Mouse (Mus musculus): ENCODE measurements around the gene Olfr284. TPM values are rescaled to one million over a fixed set of nuclear protein-coding genes. Genes with fewer than 3 reads are reported as not detected.
A peak's percentile ranks its signal among the peaks of the same experiment; 100 is the strongest.

Olfr284 gene
- polyA plus RNA-seq (2014; fragmentation: Nextera tagmentation; extraction: Ambion mirVana), result not detected in 2 replicates

GRCm38 (mm10) chr15:98340887-98341286 lies at the start of gene Olfr284:
Gene Olfr284, minus strand, starts transcription at chr15:98340987.
- ATAC-seq (replicated peaks; ENCODE audit: low FRiP score, low TSS enrichment, low read depth) (no peak), DNase-seq (ENCODE audit: low spot score) (no peak)
- Histone ChIP-seq H3K36me3 (ENCODE audit: control insufficient read depth, insufficient read depth, low read length) (no peaks in the 10 kb centered on the region), H3K27ac (ENCODE audit: low read depth) (no peak within 1 kb of the TSS), H3K4me2 (ENCODE audit: low read length) (no peak within 1 kb of the TSS), H3K27me3 (replicated peaks; ENCODE audit: control insufficient read depth, insufficient read depth, low read length) (no peaks in the 10 kb centered on the region), H3K9ac (ENCODE audit: low read length) (no peak within 1 kb of the TSS), H3K4me3 (ENCODE audit: low read depth, low read length) (no peak within 1 kb of the TSS), H3K4me1 (replicated peaks; ENCODE audit: control insufficient read depth, insufficient read depth, low read length) (no peaks in the 10 kb centered on the region), H3K9me3 (ENCODE audit: control insufficient read depth, low read length) (no peaks in the 10 kb centered on the region)
- WGBS, result 64% methylated on average over 8 of the region's 8 CpGs

- Histone ChIP-seq H3K4me1 (replicated peaks; ENCODE audit: control insufficient read depth, insufficient read depth, low read length) (no peaks in the 10 kb centered on the region), H3K27ac (ENCODE audit: low read depth) (no peak overlapping the region), H3K9me3 (ENCODE audit: control insufficient read depth, low read length) (no peaks in the 10 kb centered on the region), H3K9ac (ENCODE audit: low read length) (no peak overlapping the region), H3K36me3 (ENCODE audit: control insufficient read depth, insufficient read depth, low read length) (no peaks in the 10 kb centered on the region), H3K4me2 (ENCODE audit: low read length) (no peak overlapping the region), H3K27me3 (replicated peaks; ENCODE audit: control insufficient read depth, insufficient read depth, low read length) (no peaks in the 10 kb centered on the region), H3K4me3 (ENCODE audit: low read depth, low read length) (no peak overlapping the region)
- WGBS, result 33% methylated on average over 7 of the region's 7 CpGs
- DNase-seq (ENCODE audit: low spot score), result peak; percentile 84
- no peak for ATAC-seq (replicated peaks; ENCODE audit: low FRiP score, low TSS enrichment, low read depth)
Measured at GRCm38 (mm10) chr15:98389796-98390195, 49.0 kb upstream of the Olfr284 start.

- ATAC-seq (replicated peaks; ENCODE audit: low FRiP score, low TSS enrichment, low read depth), result no peak
- no peaks in the 10 kb centered on the region for H3K4me1 ChIP-seq (replicated peaks; ENCODE audit: control insufficient read depth, insufficient read depth, low read length)
- H3K4me2 ChIP-seq (ENCODE audit: low read length), result no peak overlapping the region
- 69% methylated on average over 2 of the region's 2 CpGs for WGBS
- no peak for DNase-seq (ENCODE audit: low spot score)
- no peaks in the 10 kb centered on the region for H3K27me3 ChIP-seq (replicated peaks; ENCODE audit: control insufficient read depth, insufficient read depth, low read length)
- no peaks in the 10 kb centered on the region for H3K36me3 ChIP-seq (ENCODE audit: control insufficient read depth, insufficient read depth, low read length)
- no peak overlapping the region for H3K4me3 ChIP-seq (ENCODE audit: low read depth, low read length)
- no peak overlapping the region for H3K9ac ChIP-seq (ENCODE audit: low read length)
- H3K9me3 ChIP-seq (ENCODE audit: control insufficient read depth, low read length), result no peaks in the 10 kb centered on the region
- H3K27ac ChIP-seq (ENCODE audit: low read depth), result no peak overlapping the region
Measured at GRCm38 (mm10) chr15:98387621-98388020, 46.8 kb upstream of the Olfr284 start.

GRCm38 (mm10) chr15:98380846-98381245 lies 40.1 kb upstream of the Olfr284 start, which contains the start of gene Olfr283:
Gene Olfr283, minus strand, starts transcription at chr15:98380946.
- no peak for ATAC-seq (replicated peaks; ENCODE audit: low FRiP score, low TSS enrichment, low read depth)
- H3K4me3 ChIP-seq (ENCODE audit: low read depth, low read length), result no peak within 1 kb of the TSS
- H3K9ac ChIP-seq (ENCODE audit: low read length), result no peak within 1 kb of the TSS
- no peak within 1 kb of the TSS for H3K4me2 ChIP-seq (ENCODE audit: low read length)
- no peak for DNase-seq (ENCODE audit: low spot score)
- H3K4me1 ChIP-seq (replicated peaks; ENCODE audit: control insufficient read depth, insufficient read depth, low read length), result no peaks in the 10 kb centered on the region
- H3K27ac ChIP-seq (ENCODE audit: low read depth), result no peak within 1 kb of the TSS
- 88% methylated on average over 6 of the region's 6 CpGs for WGBS
- no peaks in the 10 kb centered on the region for H3K27me3 ChIP-seq (replicated peaks; ENCODE audit: control insufficient read depth, insufficient read depth, low read length)
- no peaks in the 10 kb centered on the region for H3K36me3 ChIP-seq (ENCODE audit: control insufficient read depth, insufficient read depth, low read length)
- no peaks in the 10 kb centered on the region for H3K9me3 ChIP-seq (ENCODE audit: control insufficient read depth, low read length)

GRCm38 (mm10) chr15:98378209-98378608 lies 37.4 kb upstream of the Olfr284 start:
- Histone ChIP-seq H3K4me2 (ENCODE audit: low read length) (no peak overlapping the region), H3K9ac (ENCODE audit: low read length) (no peak overlapping the region), H3K4me3 (ENCODE audit: low read depth, low read length) (no peak overlapping the region), H3K4me1 (replicated peaks; ENCODE audit: control insufficient read depth, insufficient read depth, low read length) (no peaks in the 10 kb centered on the region), H3K36me3 (ENCODE audit: control insufficient read depth, insufficient read depth, low read length) (no peaks in the 10 kb centered on the region), H3K27ac (ENCODE audit: low read depth) (no peak overlapping the region), H3K27me3 (replicated peaks; ENCODE audit: control insufficient read depth, insufficient read depth, low read length) (no peaks in the 10 kb centered on the region), H3K9me3 (ENCODE audit: control insufficient read depth, low read length) (no peaks in the 10 kb centered on the region)
- DNase-seq (ENCODE audit: low spot score) (no peak), ATAC-seq (replicated peaks; ENCODE audit: low FRiP score, low TSS enrichment, low read depth) (no peak)
- 92% methylated on average over 13 of the region's 13 CpGs for WGBS

- WGBS, result 87% methylated on average over 5 of the region's 5 CpGs
- no peak within 1 kb of the TSS for H3K27ac ChIP-seq (ENCODE audit: low read depth)
- no peaks in the 10 kb centered on the region for H3K36me3 ChIP-seq (ENCODE audit: control insufficient read depth, insufficient read depth, low read length)
- no peak within 1 kb of the TSS for H3K4me3 ChIP-seq (ENCODE audit: low read depth, low read length)
- no peak within 1 kb of the TSS for H3K9ac ChIP-seq (ENCODE audit: low read length)
- no peaks in the 10 kb centered on the region for H3K4me1 ChIP-seq (replicated peaks; ENCODE audit: control insufficient read depth, insufficient read depth, low read length)
- no peak for ATAC-seq (replicated peaks; ENCODE audit: low FRiP score, low TSS enrichment, low read depth)
- H3K4me2 ChIP-seq (ENCODE audit: low read length), result no peak within 1 kb of the TSS
- H3K27me3 ChIP-seq (replicated peaks; ENCODE audit: control insufficient read depth, insufficient read depth, low read length), result no peaks in the 10 kb centered on the region
- H3K9me3 ChIP-seq (ENCODE audit: control insufficient read depth, low read length), result no peaks in the 10 kb centered on the region
- DNase-seq (ENCODE audit: low spot score), result no peak
Measured at GRCm38 (mm10) chr15:98317177-98317724, 23.5 kb downstream of the Olfr284 start, which contains the start of gene Olfr285. Gene Olfr285, minus strand, starts transcription at chr15:98317353.

DNA sequence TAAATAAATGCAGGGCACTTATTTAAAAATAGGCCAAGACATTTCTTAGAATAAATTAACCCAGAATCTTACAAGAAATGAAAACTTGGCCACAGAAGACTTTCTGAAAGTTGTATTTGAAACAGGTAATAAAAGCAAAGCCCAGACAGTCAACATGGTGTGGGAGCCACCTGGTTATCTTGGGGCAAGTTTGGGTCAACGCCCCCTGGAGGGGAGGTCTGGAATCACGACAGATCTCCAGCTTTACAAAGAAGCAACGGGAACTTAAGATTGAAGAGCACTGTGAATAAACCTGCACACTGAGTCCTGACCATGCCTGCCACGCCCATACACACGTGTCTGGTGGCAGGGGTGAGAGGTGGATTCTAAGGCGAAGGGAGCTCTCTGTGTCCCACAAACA lies 25.1 kb downstream of the Olfr284 start:
- H3K4me2 ChIP-seq (ENCODE audit: low read length), result no peak overlapping the region
- no peaks in the 10 kb centered on the region for H3K9me3 ChIP-seq (ENCODE audit: control insufficient read depth, low read length)
- H3K9ac ChIP-seq (ENCODE audit: low read length), result no peak overlapping the region
- no peaks in the 10 kb centered on the region for H3K4me1 ChIP-seq (replicated peaks; ENCODE audit: control insufficient read depth, insufficient read depth, low read length)
- no peak for ATAC-seq (replicated peaks; ENCODE audit: low FRiP score, low TSS enrichment, low read depth)
- DNase-seq (ENCODE audit: low spot score), result no peak
- H3K4me3 ChIP-seq (ENCODE audit: low read depth, low read length), result no peak overlapping the region
- H3K27me3 ChIP-seq (replicated peaks; ENCODE audit: control insufficient read depth, insufficient read depth, low read length), result no peaks in the 10 kb centered on the region
- H3K27ac ChIP-seq (ENCODE audit: low read depth), result no peak overlapping the region
- H3K36me3 ChIP-seq (ENCODE audit: control insufficient read depth, insufficient read depth, low read length), result no peaks in the 10 kb centered on the region
- 51% methylated on average over 6 of the region's 6 CpGs for WGBS

- Histone ChIP-seq H3K4me3 (ENCODE audit: low read depth, low read length) (peak within 1 kb of the TSS; percentile 52), H3K9me3 (ENCODE audit: control insufficient read depth, low read length) (no peaks in the 10 kb centered on the region), H3K4me1 (replicated peaks; ENCODE audit: control insufficient read depth, insufficient read depth, low read length) (no peaks in the 10 kb centered on the region), H3K36me3 (ENCODE audit: control insufficient read depth, insufficient read depth, low read length) (no peaks in the 10 kb centered on the region), H3K27ac (ENCODE audit: low read depth) (no peak within 1 kb of the TSS), H3K27me3 (replicated peaks; ENCODE audit: control insufficient read depth, insufficient read depth, low read length) (no peaks in the 10 kb centered on the region), H3K4me2 (ENCODE audit: low read length) (peak within 1 kb of the TSS; percentile 99), H3K9ac (ENCODE audit: low read length) (peak within 1 kb of the TSS; percentile 56)
- ATAC-seq (replicated peaks; ENCODE audit: low FRiP score, low TSS enrichment, low read depth) (peak; percentile 43; the same call in 1 of the 2 replicates), DNase-seq (ENCODE audit: low spot score) (peak; percentile 54)
- 3% methylated on average over 58 of the region's 60 CpGs for WGBS
Measured at GRCm38 (mm10) chr15:98295628-98296551, 44.9 kb downstream of the Olfr284 start, which contains the start of gene Zfp641. Gene Zfp641, minus strand, starts transcription at chr15:98296161.
